Mouse (Mus musculus) CD8-positive naive resting alpha-beta T cell, adult 2 months (primary cell): ENCODE results near the gene Cacna1a.
"Not testable (repeated sequence)": the region's sequence is repeated elsewhere in the genome, so short reads cannot be mapped to it uniquely, and the experiment has no call there.

Experiments
- DNase-seq, 2 experiments: peaks; one replicate each; pipeline ENCODE4 v3.0.0; 2022; ENCODE audit warnings: low read depth in 2 of 2, low spot score in 2 of 2

Gene Cacna1a

DNA sequence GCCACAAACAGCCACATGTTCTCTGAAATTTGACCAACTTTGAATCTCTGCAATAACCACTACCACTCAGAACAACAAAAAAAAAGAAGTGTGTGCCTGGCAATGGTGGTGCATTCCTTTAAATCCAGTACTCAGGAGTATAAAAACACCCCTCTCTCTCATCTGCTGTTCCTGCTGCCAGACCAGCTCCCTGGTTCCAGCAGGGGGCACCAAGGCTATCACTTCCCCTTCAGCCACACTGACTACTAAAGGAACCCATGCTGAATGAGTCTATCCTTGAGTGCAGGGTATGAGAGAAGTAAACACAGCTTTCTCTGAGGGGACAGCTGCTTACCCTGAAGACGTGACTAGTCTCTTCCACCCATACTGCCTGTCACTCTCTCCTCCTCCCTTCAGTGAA, 197.1 kb downstream of the Cacna1a start:
- no peak for DNase-seq

DNA sequence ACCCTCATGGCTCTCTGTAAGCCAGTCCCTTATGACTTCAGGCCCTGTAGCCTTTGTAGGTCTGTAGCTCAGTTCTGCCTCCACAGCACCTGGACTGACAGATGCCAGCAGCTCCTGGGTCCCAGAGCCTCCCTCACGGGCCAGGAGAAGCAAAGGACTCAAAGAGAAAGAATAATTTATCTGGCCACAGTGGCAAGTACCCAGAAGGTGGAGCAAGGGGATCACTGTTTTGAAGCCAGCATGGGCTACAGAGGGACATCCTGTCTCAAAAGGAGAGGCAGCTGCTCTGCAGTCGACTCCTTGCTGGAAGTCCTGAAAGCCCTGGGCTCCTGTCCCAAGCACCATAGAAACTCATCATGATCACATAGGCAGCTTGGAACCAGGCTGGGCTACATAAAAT, 198.0 kb downstream of the Cacna1a start:
- no peak for DNase-seq

DNA sequence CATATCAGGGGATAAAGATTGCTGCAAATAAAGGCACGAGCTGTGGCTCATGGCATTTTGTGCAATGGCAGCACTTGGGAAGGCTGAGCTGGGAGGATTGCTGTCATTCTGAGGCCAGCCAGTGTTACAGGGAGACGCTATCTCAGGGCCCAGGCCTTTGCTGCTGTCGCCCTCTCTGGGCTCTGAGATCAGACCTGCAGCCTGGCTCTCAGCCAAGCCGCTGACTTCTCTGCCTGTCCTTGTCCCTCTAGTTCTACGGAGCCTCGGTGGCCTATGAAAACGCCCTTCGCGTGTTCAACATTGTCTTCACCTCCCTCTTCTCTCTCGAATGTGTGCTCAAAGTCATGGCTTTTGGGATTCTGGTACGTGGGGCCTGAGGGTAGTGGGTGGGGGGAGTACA, 200.3 kb downstream of the Cacna1a start:
- no peak for DNase-seq

DNA sequence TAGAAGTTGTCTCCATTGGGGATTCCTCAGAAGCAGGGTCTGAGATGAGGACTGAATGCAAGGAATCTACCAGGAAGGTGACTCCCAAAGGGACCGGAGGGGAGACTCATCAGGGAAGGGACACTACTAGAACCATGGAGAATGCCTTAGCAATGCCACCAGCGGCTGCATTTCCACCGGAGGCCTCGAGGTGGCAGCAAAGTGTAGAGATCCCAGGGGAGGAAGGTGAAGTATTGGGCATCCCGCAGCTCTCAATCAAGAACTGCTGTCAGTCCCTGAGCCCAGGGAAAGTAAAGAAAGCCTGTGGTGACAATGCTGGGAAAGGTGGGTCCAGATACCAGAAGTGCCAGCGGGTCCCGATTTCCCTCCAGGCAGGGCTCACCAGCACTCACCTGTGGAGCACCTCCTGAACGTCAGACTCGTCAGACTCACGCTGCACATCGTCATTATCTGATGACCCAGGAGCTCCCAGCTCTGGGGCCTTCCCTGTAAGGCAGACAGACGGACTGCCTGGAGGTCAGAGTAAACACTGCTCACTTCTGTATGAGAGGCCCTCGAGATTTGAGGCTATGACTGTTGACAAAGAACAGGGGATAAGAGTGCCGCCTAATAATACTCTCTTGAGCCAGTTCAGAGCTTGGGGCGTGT, 203.9 kb downstream of the Cacna1a start:
- DNase-seq: peak; percentile 67 to 76

DNA sequence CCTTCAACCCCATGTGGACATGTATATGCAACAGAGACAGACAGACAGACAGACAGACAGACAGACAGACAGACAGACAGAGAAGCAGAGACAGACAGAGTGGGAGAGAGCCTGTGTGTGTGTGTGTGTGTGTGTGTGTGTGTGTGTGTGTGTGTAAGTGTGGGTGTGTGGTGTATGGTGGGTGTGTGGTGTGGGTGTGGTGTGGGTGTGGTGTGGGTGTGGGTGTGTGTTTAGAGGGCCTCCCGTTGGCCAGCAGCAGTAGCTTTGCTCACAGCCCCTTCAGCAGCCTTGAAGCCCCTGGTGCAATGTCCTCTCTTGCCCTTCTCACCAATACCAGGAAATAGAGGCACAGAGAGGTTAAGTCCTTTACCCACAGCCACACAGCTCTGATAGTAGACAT, 204.9 kb downstream of the Cacna1a start:
- no peak for DNase-seq

DNA sequence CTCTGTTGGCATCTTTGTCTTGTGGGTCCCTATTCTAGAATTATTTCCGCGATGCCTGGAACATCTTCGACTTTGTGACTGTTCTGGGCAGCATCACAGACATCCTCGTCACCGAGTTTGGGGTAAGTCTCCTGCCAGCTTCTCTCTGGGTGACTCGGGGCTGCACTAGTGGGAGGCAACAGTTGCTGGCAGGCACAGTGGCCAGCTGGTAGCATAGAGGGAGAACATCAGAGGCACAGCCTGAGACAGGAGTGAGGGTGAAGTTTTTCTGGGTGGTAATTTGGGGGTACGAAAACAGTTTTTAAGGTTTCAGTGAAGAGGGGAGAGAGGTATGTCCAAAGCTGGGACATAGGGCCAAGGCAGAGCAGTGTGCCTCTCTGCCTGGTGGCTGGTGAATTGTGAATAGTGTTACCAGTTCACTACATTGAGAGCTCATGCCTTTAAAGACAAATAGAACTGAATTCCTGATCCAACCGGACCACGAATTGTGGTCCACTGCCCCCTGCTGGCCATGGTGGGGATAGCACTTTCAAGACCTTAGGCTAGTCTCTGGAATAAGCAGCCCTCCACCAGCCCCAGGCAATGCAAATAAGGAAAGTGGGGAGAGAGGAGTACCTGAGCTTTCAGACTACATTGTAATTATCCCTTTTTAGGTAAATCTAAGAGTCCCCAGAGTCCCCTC, 206.0 kb downstream of the Cacna1a start:
- peak; percentile 68 to 74 for DNase-seq

DNA sequence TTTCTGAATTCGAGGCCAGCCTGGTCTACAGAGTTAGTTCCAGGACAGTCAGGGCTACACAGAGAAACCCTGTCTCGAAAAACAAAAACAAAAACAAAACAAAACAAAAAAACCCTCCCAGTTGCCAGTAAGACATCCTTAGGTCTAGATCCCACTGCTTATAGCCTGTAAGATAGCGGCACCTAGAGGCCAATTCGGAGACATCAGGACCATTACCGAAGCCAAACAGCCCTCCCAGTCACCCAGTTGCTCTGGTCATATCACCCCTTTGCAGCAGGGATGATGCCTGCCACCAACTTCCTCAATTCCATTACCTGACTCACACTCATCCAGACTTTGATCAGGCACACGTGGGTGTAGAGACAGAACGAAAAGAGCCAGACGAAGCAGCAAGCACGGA, 207.4 kb downstream of the Cacna1a start:
- DNase-seq: peak; percentile 30 to 44

DNA sequence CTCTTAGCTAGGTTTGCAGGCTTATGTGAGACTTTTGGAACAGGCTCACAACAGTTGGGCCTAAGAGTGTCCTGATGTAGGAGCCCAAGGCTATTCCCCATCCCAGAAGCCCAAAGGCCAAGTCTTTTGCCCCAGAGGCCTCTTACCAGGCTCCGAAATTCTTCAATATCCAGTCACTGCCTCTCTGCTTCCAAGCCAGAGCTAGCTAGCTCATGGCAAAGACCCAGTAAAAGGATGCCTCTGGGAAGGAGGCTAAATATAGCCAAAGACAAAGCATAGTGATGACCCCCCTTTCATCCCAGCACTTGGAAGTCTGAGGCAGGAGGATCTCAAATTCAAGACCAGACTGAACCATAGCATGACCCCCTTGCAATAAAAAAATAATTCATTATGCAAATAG, 211.2 kb downstream of the Cacna1a start:
- DNase-seq: no peak

DNA sequence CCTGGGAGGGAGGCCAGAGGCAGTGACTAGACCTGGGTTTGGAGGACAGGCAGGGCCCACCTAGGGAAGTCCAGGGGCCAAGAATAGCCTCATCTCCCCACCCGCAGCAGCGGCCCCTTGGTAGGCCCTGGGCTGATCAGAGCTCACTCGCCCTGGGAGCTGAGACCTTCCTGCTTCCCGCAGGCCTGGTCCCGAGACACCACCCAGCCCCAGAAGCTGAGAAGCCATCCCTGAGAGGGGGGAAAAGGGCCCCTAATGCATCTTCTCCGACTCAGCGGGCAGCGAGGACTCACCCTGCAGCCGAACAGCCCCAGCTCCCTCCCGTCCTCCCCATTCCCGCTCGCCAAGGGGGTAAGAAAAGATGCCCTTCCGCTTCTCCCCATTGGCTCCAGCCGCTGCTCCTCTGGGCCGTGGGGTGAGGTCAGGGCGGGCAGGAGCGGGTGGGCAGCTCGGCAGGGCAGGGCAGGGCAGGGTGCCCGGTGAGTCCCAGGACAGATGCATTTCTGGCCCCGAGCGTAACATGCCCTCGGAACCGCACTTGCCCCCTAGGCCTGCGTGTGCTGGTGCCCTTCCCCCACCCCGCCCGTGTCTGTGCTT, 212.2 kb downstream of the Cacna1a start:
- DNase-seq: no peak

DNA sequence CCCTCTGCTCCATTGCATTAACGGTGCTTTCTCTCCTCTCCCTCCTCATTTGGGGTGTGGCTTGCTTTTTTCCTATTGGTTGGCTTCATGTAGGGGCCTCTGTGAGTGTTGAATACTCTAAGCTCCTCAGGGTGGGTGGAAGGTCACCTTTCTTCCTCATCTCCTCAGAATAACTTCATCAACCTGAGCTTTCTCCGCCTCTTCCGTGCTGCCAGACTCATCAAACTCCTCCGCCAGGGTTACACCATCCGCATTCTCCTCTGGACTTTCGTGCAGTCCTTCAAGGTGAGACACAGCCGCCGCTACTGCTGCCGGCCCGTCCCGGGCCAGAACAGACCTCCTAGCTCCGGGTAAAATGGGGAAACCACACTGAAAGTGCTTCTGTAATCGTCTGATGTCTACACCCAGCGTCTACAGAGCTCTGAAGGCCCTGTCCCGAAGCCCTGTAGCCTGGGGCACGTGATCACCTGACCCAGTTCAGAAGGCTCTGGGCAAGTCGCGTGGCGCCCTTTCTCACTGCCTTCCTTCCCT, 213.0 kb downstream of the Cacna1a start:
- DNase-seq: no peak

DNA sequence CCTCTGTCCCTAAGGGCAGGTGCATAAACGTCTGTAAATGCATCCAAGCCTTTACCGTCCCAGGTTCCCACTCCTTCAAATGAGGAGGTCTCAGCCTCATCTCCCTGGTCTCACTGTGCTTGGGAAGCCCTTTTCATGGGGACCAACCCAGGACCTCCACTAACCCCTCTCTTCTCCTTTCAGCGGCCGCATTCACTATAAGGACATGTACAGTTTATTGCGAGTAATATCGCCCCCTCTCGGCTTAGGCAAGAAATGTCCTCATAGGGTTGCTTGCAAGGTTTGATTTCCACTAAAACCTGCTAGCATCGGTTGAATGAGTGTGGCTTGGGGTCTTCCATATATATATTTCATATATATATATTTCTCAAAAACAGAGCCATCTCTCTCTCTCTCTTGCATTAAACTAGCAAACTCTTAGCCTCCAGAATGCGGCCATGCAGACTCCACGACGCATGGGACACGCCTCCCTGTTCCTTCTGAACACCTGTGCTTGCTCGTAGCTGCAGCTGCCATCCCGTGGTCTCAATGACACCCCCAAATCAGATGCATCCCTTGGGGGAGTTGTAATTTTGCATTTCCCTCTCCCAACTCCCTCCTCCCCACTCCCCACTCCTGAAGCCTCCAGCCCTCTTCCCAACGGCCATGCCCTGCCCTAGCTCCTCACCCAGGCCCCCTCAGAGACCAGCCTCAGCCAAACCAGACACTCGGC, 226.4 kb downstream of the Cacna1a start:
- DNase-seq: peak in 1 of 2 experiments; percentile 47

DNA sequence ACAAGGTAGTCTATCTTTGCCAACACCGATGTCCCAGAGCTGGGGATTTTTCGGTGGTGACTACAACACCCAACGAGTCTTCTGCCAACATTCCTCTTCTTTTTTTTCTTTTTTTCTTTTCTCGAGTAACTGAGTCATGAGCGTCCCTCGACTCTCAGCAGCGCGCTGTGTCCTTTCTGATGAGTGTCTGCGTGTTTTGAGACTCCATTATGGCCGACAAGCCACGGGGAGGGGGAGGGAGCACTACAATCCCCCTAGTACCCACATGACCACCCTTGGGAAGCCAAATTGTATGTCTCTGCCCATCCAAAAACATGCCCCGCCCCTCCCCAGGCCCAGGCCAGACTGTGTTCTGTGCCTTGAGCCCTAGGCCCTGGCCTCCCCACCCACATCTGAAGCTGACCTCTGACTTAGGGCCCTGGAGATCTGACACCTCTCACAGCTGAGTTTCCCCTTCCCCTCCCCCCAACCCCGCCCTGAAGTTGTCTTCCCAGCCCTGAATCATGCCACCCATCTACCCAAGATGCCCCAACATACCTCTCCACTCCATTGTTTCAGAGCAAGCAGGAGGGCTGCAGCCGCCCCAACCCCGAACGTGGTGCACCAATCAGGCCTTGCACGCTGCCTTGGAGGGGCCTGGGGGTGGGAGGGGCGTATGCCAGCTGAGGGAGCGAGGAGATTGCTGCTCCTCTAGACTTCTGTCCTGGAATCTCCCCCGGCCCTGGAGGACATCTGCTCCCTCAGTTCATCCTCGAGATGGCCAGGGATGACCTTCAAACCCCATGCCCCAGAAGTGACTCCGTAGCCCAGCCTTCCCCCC, 227.6 kb downstream of the Cacna1a start:
- DNase-seq: no peak

DNA sequence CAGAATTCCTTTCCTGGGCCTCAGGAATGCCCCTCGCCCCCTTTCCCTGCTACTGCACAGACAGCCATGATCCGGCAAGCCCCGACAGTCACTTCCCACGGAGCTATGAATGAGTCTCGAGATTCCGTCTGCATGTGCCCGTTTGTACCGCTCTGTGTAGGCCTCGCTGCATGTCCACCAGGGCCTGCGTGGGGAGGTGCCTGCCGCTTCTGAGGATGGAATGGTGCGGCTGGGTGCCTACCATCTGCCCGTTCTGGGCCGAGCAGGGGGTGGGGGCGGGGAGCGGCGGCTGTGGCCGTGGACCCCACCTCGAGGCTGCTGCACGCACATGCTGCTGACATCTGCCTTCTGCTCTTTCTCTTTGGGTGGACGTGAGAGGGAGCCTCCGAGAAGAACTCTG, 228.8 kb downstream of the Cacna1a start:
- no peak for DNase-seq

DNA sequence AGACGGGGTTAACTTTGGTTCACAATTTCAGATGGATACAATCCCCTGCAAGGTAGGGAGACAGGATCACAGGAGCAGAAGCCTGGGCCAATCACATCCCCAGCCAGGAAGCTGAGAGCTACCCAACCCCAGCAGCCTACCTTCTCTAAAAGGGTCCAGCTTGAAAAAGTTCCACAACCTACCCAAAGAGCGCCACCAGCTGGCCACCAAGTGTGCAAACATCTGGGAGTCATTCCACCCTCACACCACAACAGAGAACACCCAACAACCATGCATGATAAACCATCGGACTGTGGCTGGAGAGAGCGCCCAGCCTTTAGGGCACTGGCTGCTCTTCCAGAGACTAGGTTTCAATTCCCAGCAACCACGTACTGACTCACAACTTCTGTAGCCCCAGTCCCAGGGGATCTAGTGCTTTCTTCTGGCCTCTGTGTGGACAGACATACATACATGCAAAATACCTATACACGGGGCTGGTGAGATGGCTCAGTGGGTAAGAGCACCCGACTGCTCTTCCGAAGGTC, 232.9 kb downstream of the Cacna1a start:
- DNase-seq: no peak

DNA sequence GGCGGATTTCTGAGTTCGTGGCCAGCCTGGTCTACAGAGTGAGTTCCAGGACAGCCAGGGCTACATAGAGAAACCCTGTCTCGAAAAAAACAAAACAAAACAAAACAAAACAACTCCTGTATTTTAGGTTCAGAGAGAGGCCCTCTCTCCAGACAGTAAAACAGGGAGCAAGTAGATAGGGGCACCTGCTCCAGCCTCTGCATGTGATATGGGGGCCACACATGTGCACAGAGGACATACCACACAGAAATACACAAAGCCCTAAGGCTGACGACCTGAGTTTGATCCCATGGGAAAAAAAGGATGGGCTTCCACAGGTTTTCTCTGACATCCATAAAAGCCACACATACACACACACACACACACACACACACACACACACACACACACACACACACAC, 235.2 kb downstream of the Cacna1a start:
- not testable (repeated sequence) for DNase-seq

DNA sequence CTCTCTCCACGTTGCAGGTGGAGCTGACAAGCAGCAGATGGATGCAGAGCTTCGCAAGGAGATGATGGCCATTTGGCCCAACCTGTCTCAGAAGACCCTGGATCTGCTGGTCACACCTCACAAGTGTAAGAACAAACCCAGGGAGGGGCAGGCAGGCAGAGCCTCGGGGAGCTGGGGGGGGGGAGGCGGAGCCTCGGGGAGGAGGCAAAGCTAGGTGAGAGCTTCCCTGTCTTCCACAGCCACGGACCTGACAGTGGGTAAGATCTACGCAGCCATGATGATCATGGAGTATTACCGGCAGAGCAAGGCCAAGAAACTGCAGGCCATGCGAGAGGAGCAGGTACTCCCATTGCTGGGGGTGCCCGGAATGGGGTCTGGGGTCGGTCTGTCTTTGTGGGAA, 241.3 kb downstream of the Cacna1a start:
- no peak for DNase-seq

DNA sequence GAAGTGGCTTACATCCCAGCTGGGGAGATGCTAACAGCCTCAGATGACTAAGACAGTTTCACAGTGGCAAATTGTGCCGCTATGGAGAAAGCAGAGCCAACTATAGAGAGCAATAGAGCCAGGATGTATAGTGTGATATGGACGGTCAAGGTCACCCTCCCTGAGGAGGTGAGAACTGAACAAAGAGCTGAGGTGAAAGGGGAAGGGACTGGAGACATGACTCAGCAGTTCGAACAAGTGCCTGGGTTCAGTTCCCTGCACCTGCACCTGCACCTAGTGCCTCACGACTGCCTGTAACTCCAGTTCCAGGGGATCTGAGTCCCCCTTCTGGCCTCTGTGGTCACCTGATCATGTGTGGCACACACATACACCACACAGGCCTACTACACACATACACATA, 241.9 kb downstream of the Cacna1a start:
- no peak for DNase-seq

DNA sequence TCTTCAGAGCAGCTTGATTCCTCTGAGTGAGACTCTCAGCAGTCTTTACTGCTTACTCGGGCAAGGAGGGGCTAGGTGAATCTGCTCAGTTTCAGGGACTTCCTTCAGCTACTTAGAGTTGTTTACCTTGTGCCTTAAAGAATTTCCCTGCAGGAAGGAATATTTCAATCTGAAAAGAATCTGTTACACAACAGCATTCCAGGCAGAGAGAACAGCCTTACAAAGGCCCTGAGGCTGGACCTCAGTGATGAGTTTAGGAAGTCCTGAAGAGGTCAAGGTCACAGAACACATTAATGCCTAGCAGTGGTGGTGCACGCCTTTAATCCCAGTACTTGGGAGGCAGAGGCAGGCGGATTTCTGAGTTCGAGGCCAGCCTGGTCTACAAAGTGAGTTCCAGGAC, 243.6 kb downstream of the Cacna1a start:
- no peak for DNase-seq

DNA sequence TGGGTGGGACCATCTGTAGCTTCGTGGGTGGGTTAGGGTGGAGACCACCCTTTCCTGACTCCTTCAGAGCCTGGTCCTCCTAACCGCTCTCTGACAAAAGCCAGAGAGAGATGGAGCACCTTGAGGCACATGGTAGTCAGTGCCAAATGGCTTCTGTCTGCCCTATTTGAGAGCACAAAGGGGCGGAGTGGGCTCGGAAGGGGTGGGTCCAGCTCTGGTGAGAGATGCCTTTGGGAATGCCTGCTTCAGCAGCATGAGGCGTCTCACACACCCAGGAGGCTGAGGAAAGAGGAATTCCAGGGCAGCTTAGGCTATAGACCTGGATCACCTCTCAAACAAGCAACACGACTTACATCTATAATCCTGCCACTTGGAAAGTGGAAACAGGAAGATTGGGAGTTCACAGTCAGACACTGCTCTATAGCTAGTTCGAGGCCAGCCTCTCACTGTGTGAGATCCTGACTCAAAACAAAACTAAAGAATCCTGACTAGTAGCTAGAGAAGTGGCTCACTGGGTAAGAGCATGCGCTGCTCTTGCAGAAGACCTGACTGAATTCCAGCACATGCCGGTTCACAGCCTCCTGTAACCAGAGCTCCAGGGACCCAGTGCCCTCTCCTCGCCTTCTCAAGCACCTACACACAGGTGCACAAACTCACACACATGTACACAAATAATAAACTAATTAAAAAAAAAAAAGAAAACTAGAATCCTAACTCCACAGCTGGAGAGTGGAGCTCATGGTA, 245.8 kb downstream of the Cacna1a start:
- DNase-seq: no peak

DNA sequence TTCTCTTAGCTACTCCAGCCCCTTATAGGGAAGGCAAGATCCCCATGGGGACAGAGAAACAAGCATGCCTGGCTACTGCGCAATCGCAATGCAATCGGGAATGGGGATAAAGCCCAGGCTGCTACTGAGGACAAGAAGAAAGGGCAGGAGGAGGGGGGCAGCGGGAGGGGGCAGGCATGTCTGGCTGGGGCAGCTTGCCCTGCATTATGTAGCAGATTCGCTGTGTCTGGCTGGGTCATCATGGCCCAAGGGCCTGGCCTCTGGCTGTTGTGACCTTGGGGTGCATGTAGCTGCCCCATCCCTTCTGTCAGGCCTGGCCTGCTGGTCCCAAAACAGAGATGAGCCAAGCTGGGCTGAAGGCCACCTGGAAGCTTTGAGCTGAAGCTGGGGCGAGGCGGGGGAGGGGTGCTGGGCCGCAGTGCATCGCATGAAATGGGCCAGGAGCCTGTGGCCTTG, 246.6 kb downstream of the Cacna1a start:
- no peak for DNase-seq
